Mouse (Mus musculus): ENCODE data around the gene Rcan2.

Gene Rcan2

DNA sequence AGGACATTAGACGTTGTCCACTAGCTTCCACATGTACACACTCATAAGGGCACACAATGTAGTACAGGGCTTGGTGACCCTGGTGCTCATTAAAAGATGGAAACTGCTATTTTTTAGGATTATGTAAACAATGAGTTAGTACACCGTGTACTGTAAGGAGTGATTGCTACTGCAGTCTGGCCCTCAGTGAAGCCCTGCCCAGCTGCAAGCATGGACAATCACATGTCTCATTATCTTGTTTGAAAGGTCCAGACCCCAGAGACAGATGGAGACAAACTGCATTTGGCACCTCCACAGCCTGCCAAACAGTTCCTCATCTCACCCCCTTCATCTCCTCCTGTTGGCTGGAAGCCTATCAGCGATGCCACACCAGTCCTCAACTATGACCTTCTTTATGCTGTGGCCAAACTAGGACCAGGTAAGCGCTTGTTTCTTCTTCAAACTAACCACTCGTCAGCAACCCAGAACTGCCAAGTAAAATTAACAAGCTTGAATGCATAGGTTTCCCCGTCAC is 219.6 kb downstream of the Rcan2 start:
- no peak for DNase-seq (ENCODE audit: low read depth)

DNA sequence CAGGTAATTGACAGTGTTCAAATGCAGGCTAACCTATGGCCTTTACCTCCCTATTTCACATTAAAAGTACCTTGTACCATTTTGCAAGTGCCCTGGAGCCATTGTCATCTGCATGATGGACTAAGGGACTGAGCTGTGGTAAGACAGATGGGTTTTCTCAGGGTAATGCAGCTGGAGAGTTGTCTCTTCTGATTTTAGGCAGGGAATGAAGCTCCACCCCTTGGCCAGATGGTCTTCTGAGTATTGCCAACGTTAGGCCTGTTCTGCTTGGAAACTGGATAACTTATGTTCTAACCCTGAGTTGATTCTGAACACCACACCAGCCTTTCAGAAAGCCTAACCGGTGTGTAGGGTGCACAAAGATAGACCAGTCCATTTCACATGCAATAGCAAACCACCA is 222.7 kb downstream of the Rcan2 start:
- DNase-seq (ENCODE audit: low read depth) = no peak

- no peak for DNase-seq (ENCODE audit: low read depth)
Observed at GRCm38 (mm10) chr17:44025011-44025410, 223.9 kb downstream of the Rcan2 start.

DNA sequence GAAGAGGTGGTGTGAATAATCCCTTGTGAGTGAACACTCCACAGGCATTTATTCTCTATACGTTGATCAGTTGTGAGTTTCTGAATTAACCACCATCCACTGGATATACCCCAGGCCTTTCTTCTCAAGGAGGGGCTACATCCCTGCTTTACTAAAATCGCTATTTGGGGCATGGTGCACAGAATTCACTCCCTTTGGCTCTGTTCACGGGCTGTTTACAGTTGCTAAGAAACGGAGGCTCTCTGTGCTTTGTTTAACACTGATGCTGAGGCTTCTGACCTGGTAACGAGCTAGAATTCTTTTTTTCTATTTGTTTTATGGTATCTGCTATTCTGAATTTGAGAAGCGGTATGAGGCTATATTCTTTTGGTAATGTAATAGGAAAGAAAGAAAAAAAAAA is 224.8 kb downstream of the Rcan2 start:
- no peak for DNase-seq (ENCODE audit: low read depth)

- no peak for DNase-seq (ENCODE audit: low read depth)
Observed at GRCm38 (mm10) chr17:44026378-44026777, 225.2 kb downstream of the Rcan2 start.

- DNase-seq (ENCODE audit: low read depth) = no peak
Observed at GRCm38 (mm10) chr17:44026786-44027185, 225.6 kb downstream of the Rcan2 start.

DNA sequence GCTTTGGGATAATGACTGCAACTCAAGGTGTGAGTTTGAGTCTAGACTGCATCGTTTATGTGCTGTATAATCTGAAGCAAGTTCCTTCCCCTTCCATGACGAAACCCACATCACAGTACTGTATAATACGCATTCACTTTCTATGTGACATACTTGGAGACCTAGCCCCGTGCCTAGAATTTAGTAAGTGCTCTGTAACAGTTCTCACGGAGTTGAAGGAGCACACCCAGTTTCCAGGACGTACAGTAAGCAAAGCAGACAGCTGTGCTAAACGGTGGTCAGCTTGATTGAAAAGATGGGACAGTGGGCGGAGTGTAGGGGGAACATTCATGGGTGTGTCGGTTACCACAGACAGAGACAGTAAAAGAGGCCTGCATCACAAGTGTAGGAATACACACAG is 226.2 kb downstream of the Rcan2 start:
- peak; percentile 22 for DNase-seq (ENCODE audit: low read depth)

DNA sequence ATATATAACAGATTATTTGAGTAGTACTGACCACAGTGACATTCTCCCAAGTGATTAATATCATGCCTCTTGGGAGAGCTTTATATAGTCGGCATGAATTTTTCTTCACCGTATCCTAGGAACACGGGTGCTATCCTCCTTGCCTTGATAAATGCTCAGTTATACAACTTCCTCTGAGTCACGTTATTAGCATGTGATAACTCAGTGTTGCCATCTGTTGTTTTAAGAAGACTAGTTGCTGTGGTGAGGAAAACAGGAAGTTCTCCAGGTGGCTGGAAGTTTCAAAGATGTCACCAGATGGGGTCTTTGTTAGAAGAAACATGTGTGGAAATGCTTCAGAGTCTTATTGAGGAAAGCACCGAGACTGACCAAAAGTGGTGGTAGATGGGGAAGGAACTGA is 228.5 kb downstream of the Rcan2 start:
- DNase-seq (ENCODE audit: low read depth) = peak; percentile 54

- DNase-seq (ENCODE audit: low read depth) = no peak
Observed at GRCm38 (mm10) chr17:44030776-44031587, 229.8 kb downstream of the Rcan2 start.

GRCm38 (mm10) chr17:44035005-44035404 is 233.9 kb downstream of the Rcan2 start:
- DNase-seq (ENCODE audit: low read depth) = peak; percentile 10

DNA sequence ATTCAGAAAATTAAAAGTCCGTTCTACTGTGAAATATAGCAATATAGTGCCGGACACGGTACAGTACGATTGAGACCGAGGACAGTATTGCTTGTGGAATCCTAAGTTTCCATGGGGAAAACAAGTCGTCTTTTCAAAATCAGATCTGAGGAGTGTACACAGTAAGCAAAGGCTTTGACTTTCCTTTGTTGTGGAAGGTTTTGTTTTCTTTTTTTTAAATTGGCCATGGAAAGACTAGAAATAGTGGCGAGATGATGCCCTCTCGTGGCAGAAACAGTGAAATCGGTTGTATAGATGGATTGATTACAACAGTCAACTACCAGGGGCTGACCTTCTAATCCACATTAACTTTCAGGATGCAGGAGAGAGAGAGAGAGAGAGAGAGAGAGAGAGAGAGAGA is 237.5 kb downstream of the Rcan2 start:
- peak; percentile 31 for DNase-seq (ENCODE audit: low read depth)

DNA sequence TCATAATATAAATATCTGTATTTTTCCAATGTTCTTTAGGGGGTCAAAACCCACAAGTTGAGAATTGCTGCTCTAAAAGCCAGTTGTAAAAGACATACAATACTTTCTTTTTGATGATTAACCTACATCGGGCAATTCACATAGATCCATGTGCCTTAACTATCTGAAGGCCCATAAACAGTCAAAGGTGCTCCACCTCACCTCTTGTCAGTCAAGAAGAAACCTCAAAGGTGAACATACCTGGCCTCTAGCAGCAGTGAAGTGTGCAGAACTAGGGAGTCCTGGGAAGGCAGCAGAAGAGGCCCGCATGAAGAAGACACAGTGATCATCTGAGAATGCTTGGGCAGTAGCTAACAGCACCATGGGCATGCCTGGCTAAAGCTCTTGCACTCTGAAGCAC is 239.3 kb downstream of the Rcan2 start:
- no peak for DNase-seq (ENCODE audit: low read depth)

DNA sequence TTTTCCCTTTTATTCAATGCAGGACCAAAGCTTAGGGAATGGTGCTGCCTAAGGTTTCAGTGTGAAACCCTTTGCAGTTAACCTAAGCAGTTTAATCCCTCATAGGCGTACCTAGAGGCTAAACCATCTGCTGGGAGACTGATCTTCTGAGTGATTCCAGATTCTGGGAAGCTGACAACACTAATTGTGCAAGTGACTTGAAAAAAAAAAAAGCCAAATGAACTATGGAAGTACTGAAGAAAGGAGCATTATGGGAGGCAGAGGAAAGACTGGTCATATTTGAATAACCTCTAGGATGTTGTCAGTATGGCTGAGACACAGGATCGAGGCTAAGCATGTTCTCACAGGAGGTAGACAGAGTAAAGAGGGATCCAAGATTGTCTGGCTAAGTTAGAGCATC is 241.2 kb downstream of the Rcan2 start:
- DNase-seq (ENCODE audit: low read depth) = no peak

- no peak for DNase-seq (ENCODE audit: low read depth)
Observed at GRCm38 (mm10) chr17:44042861-44043260, 241.7 kb downstream of the Rcan2 start.

DNA sequence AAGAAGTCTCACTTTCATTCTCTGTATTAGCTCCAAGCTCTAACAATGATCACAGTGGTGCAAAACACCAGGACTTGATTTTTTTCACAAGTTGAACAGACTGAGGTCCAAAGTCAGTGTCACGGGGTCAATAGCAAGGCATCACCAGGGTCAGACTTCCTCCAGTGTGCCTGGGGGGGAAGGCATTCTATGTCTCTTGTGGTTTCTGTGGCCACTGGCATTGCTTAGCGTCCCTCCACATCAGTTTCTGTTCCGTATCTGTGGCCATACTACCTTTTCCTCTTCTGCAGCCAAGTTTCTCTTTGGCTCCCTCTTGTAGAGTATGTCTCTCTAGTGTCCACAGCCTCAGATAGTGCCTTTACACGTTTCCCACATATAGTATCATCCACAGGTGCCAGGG is 252.3 kb downstream of the Rcan2 start:
- peak; percentile 91 for DNase-seq (ENCODE audit: low read depth)

GRCm38 (mm10) chr17:44057123-44057522 is 256.0 kb downstream of the Rcan2 start:
- DNase-seq (ENCODE audit: low read depth) = no peak

DNA sequence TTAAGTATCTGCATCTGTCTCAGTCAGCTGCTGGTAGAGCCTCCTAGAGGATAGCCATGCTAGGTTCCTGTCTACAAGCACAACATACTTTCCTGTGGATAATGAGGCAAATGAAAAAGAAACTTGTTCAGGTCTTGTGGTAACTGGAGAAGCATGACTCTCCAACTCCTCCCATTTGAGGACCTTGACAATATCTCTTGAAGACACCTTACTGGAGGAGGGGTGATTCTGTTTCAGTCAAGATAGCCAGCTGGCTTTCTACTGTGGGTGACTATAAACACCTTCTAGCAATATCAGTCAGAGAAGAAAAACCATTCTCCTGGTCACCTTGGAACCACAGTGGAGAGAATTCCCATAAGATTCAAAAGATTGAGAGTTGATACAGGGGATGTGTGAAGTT is 257.0 kb downstream of the Rcan2 start:
- no peak for DNase-seq (ENCODE audit: low read depth)

DNA sequence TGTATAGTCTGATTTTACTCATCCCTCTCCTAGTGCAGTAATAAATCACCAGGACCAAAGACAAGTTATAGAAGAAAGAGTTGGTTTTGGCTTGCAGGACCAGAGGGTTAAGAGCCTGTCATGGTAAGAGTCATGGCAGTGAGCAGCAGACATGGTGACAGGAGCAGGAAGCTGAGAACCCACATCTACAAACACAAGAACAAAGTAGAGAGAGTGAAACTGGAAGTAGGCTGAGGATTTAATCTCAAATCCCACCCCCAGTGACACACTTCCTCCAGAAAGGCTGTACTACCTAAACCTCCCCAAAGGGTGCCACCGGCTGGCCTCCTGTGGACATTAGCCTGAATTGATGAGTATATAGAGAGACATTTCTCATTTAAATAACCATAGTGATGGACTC is 259.6 kb downstream of the Rcan2 start:
- DNase-seq (ENCODE audit: low read depth) = peak; percentile 14

DNA sequence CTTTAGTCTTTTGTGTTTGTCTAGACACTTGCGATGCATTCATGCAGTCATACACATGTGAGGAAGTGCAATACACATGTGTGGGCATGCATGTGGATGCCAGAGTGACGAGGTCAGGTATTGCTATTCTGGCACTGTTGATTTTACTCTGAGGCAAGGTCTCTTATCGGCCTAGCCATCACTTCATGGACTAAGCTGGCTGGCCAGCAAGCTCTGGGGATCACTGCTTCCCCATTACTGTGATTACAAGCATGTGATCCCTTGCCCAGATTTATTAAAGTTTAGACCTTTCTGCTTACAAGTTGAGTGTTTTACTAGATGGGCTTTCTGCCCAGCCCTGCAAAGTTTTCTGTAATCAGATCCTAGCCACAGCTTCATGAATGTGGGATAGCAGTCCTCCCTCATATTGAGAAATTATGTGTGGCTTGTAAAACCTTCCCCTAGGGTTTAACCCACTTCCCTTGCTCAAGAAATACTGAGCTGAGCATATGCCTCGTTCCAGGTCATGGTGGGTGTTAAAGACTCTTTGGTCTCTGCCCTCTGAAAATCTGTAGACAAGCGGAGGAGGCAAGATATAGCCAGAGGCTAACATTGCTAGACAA is 260.2 kb downstream of the Rcan2 start:
- DNase-seq (ENCODE audit: low read depth) = peak; percentile 29

- no peak for DNase-seq (ENCODE audit: low read depth)
Observed at GRCm38 (mm10) chr17:44068876-44069275, 267.7 kb downstream of the Rcan2 start.

GRCm38 (mm10) chr17:44071680-44072079 is 270.5 kb downstream of the Rcan2 start:
- no peak for DNase-seq (ENCODE audit: low read depth)

DNA sequence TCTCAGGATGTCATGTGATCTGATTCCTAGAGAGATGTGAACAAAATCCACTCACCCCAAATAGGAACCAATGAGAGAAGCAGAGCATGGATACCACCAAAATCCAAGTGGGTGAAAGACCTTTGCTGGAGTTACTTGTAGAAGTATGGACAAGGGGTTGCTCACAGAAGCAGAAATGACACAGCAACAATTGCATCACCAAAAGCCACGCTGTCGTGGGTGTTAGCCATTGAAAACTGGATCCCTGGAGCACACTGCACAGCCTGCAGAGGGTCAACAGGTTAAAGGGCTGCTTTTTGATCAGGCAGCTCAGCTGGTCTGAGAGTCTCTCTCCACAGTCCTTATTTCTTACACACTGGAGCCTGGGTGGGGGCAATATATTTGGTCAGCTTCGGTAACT is 274.4 kb downstream of the Rcan2 start:
- peak; percentile 45 for DNase-seq (ENCODE audit: low read depth)

DNA sequence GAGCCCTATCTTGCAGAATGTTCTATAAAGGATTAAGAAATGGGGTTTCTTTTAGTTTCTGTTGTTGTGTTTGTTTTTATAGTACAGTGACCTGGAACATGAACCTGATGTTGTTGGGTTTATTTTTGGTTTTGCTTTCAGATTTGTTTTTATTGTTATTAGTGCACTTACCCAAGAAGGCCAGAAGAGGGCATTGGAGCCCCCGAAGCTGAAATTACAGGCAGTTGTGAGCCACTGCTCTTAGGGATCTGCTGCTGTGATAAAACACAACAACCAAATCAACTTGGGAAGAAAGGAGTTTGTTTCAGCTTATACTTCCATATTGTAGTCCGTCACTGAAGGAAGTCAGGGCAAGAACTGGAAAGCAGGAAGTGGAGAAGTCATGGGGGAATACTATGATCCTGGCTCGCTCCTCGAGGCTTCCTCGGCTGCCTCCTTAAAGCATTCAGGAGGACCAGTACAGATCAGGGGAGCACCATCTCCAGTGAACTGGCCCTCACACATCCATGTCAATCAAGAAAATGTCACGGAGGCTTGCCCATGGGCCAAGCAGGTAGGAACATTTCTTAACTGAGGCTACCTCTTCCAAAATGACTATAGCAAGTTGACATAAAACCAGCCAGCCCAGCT is 275.0 kb downstream of the Rcan2 start:
- DNase-seq (ENCODE audit: low read depth) = peak; percentile 74

All from 416B (cell line).